Comparison of ENCODE assay signal across 20 mouse cellular contexts in genomic region chr19:59574346-59574745, GRCm38 (mm10).
A peak's percentile ranks its signal among the peaks of the same experiment; 100 is the strongest.
DNase-seq lines count a peak whose midpoint lies in the region; ATAC-seq and TF ChIP-seq lines count a peak whose summit lies in the region.
"Had no signal": no experiment of that assay in that cellular context is flagged by ENCODE, and none has a peak within 500 bp of the region (broad histone marks: within the 10 kb centered on the region; RNA-seq: fewer than 3 reads in every experiment).

No protein-coding gene starts in this region.

- H3K36me3 ChIP-seq in forebrain, embryonic 14.5 days (ENCODE audit: control insufficient read depth, insufficient read depth, low read length): no peaks in the 10 kb centered on the region
- no peaks in the 10 kb centered on the region for H3K36me3 ChIP-seq in forebrain, embryonic 11.5 days (ENCODE audit: control insufficient read depth, insufficient read depth, low read length)
- H3K36me3 ChIP-seq in hindbrain, embryonic 16.5 days (ENCODE audit: control insufficient read depth, insufficient read depth, low read length): no peaks in the 10 kb centered on the region
- no peaks in the 10 kb centered on the region for H3K36me3 ChIP-seq in hindbrain, embryonic 10.5 days
- H3K36me3 ChIP-seq in midbrain, postnatal 0 days (ENCODE audit: insufficient read depth, low read length): no peaks in the 10 kb centered on the region
- no peaks in the 10 kb centered on the region for H3K36me3 ChIP-seq in midbrain, embryonic 10.5 days
- H3K36me3 ChIP-seq: embryonic facial prominence, embryonic 12.5 days; limb, embryonic 12.5 days; liver, embryonic 12.5 days; stomach, embryonic 15.5 days had no signal

- no peak for TF ChIP-seq CTCF in midbrain, postnatal 0 days (IDR thresholded peaks at IDR 0.05)

- no peak overlapping the region for H3K27ac ChIP-seq in forebrain, embryonic 14.5 days (ENCODE audit: low read depth, low read length)
- no peak overlapping the region for H3K27ac ChIP-seq in forebrain, embryonic 11.5 days (ENCODE audit: low read depth, low read length)
- no peak overlapping the region for H3K27ac ChIP-seq in hindbrain, embryonic 16.5 days (ENCODE audit: low read depth, low read length)
- no peak overlapping the region for H3K27ac ChIP-seq in hindbrain, embryonic 10.5 days
- no peak overlapping the region for H3K27ac ChIP-seq in midbrain, postnatal 0 days (ENCODE audit: low read depth, low read length)
- no peak overlapping the region for H3K27ac ChIP-seq in midbrain, embryonic 10.5 days (replicated peaks)
- H3K27ac ChIP-seq: embryonic facial prominence, embryonic 12.5 days; gastrocnemius, adult 2 months; limb, embryonic 12.5 days; liver, embryonic 12.5 days; stomach, embryonic 15.5 days had no signal

- no peaks in the 10 kb centered on the region for H3K27me3 ChIP-seq in forebrain, embryonic 14.5 days (replicated peaks; ENCODE audit: control insufficient read depth, insufficient read depth, low read length)
- no peaks in the 10 kb centered on the region for H3K27me3 ChIP-seq in forebrain, embryonic 11.5 days (ENCODE audit: control insufficient read depth, insufficient read depth, low read length)
- no peaks in the 10 kb centered on the region for H3K27me3 ChIP-seq in hindbrain, embryonic 16.5 days (replicated peaks; ENCODE audit: control insufficient read depth, insufficient read depth, low read length)
- 0 out of 2 replicates have a peak, but pooled peaks cover 6% of the 10 kb centered on the region for H3K27me3 ChIP-seq in hindbrain, embryonic 10.5 days (ENCODE audit: insufficient read depth, poor library complexity, severe bottlenecking)
- no peaks in the 10 kb centered on the region for H3K27me3 ChIP-seq in midbrain, postnatal 0 days (ENCODE audit: insufficient read depth, low read length)
- peaks cover 9% of the 10 kb centered on the region for H3K27me3 ChIP-seq in midbrain, embryonic 10.5 days (ENCODE audit: low read depth, poor library complexity, severe bottlenecking)
- H3K27me3 ChIP-seq: embryonic facial prominence, embryonic 12.5 days; limb, embryonic 12.5 days; liver, embryonic 12.5 days; stomach, embryonic 15.5 days had no signal

- no peak overlapping the region for H3K9ac ChIP-seq in forebrain, embryonic 14.5 days (ENCODE audit: low read length)
- H3K9ac ChIP-seq in forebrain, embryonic 11.5 days (ENCODE audit: low read length): no peak overlapping the region
- no peak overlapping the region for H3K9ac ChIP-seq in hindbrain, embryonic 16.5 days (ENCODE audit: low read depth, low read length)
- H3K9ac ChIP-seq in midbrain, postnatal 0 days (replicated peaks; ENCODE audit: low read length, poor library complexity, severe bottlenecking): no peak overlapping the region
- H3K9ac ChIP-seq: embryonic facial prominence, embryonic 12.5 days; limb, embryonic 12.5 days; liver, embryonic 12.5 days; stomach, embryonic 15.5 days had no signal

- H3K4me3 ChIP-seq in forebrain, embryonic 14.5 days (ENCODE audit: low read depth, low read length): no peak overlapping the region
- H3K4me3 ChIP-seq in forebrain, embryonic 11.5 days (ENCODE audit: low read depth, low read length): no peak overlapping the region
- no peak overlapping the region for H3K4me3 ChIP-seq in hindbrain, embryonic 16.5 days (ENCODE audit: low read length)
- H3K4me3 ChIP-seq in hindbrain, embryonic 10.5 days: no peak overlapping the region
- H3K4me3 ChIP-seq in midbrain, postnatal 0 days (ENCODE audit: low read depth, low read length): no peak overlapping the region
- no peak overlapping the region for H3K4me3 ChIP-seq in midbrain, embryonic 10.5 days
- H3K4me3 ChIP-seq: embryonic facial prominence, embryonic 12.5 days; erythroblast, embryonic 14.5 days; gastrocnemius, adult 2 months; limb, embryonic 12.5 days; liver, embryonic 12.5 days; myocyte; stomach, embryonic 15.5 days had no signal

- ATAC-seq in forebrain, embryonic 14.5 days: no peak
- no peak for ATAC-seq in forebrain, embryonic 11.5 days (replicated peaks; ENCODE audit: low FRiP score)
- ATAC-seq in hindbrain, embryonic 16.5 days: peak; percentile 88
- ATAC-seq in midbrain, postnatal 0 days (ENCODE audit: low FRiP score): no peak
- ATAC-seq: intestine, embryonic 16.5 days; liver, embryonic 12.5 days had no signal

- no peak overlapping the region for H3K4me2 ChIP-seq in forebrain, embryonic 14.5 days (ENCODE audit: low read length)
- H3K4me2 ChIP-seq in forebrain, embryonic 11.5 days (ENCODE audit: low read depth, low read length, severe bottlenecking): no peak overlapping the region
- H3K4me2 ChIP-seq in hindbrain, embryonic 16.5 days (ENCODE audit: low read length): no peak overlapping the region
- no peak overlapping the region for H3K4me2 ChIP-seq in midbrain, postnatal 0 days (ENCODE audit: low read depth, low read length, poor library complexity, severe bottlenecking)
- H3K4me2 ChIP-seq: embryonic facial prominence, embryonic 12.5 days; limb, embryonic 12.5 days; liver, embryonic 12.5 days; stomach, embryonic 15.5 days had no signal

- no peaks in the 10 kb centered on the region for H3K9me3 ChIP-seq in forebrain, embryonic 14.5 days (replicated peaks; ENCODE audit: control insufficient read depth, low read length)
- no peaks in the 10 kb centered on the region for H3K9me3 ChIP-seq in forebrain, embryonic 11.5 days (ENCODE audit: control insufficient read depth, low read length)
- H3K9me3 ChIP-seq in hindbrain, embryonic 16.5 days (ENCODE audit: control insufficient read depth, low read length): no peaks in the 10 kb centered on the region
- H3K9me3 ChIP-seq in hindbrain, embryonic 10.5 days: no peaks in the 10 kb centered on the region
- no peaks in the 10 kb centered on the region for H3K9me3 ChIP-seq in midbrain, postnatal 0 days (ENCODE audit: low read length)
- H3K9me3 ChIP-seq in midbrain, embryonic 10.5 days (replicated peaks): no peaks in the 10 kb centered on the region
- H3K9me3 ChIP-seq: embryonic facial prominence, embryonic 12.5 days; limb, embryonic 12.5 days; liver, embryonic 12.5 days; stomach, embryonic 15.5 days had no signal

- no peaks in the 10 kb centered on the region for H3K4me1 ChIP-seq in forebrain, embryonic 14.5 days (ENCODE audit: control insufficient read depth, insufficient read depth, low read length)
- H3K4me1 ChIP-seq in forebrain, embryonic 11.5 days (replicated peaks; ENCODE audit: control insufficient read depth, insufficient read depth, low read length): no peaks in the 10 kb centered on the region
- no peaks in the 10 kb centered on the region for H3K4me1 ChIP-seq in hindbrain, embryonic 16.5 days (ENCODE audit: control insufficient read depth, insufficient read depth, low read depth, low read length)
- no peaks in the 10 kb centered on the region for H3K4me1 ChIP-seq in hindbrain, embryonic 10.5 days (replicated peaks)
- no peaks in the 10 kb centered on the region for H3K4me1 ChIP-seq in midbrain, postnatal 0 days (ENCODE audit: insufficient read depth, low read length)
- no peaks in the 10 kb centered on the region for H3K4me1 ChIP-seq in midbrain, embryonic 10.5 days
- H3K4me1 ChIP-seq: embryonic facial prominence, embryonic 12.5 days; limb, embryonic 12.5 days; liver, embryonic 12.5 days; stomach, embryonic 15.5 days had no signal

- DNase-seq in adrenal gland, adult 2 months: peak; percentile 9
- DNase-seq in adrenal gland, postnatal 25 days: no peak
- peak; percentile 59 for DNase-seq in forebrain, embryonic 14.5 days (ENCODE audit: low spot score)
- no peak for DNase-seq in forebrain, embryonic 11.5 days (ENCODE audit: low spot score)
- DNase-seq in hindbrain, embryonic 10.5 days (ENCODE audit: low spot score): no peak
- peak; percentile 69 for DNase-seq in midbrain, postnatal 0 days (ENCODE audit: low spot score)
- DNase-seq in midbrain, embryonic 10.5 days (ENCODE audit: low spot score): no peak
- DNase-seq: cerebellum, adult 11 months; gastrocnemius, adult 2 months; heart, postnatal 36 days; lung, adult 2 months; lung, postnatal 4 days had no signal

- 72% methylated on average over 3 of the region's 3 CpGs for WGBS in forebrain, embryonic 14.5 days
- WGBS in forebrain, embryonic 11.5 days: 79% methylated on average over 3 of the region's 3 CpGs
- 39% methylated on average over 3 of the region's 3 CpGs for WGBS in hindbrain, embryonic 16.5 days
- WGBS in hindbrain, embryonic 10.5 days: 78% methylated on average over 3 of the region's 3 CpGs
- 67% methylated on average over 3 of the region's 3 CpGs for WGBS in midbrain, postnatal 0 days
- WGBS in midbrain, embryonic 10.5 days: 79% methylated on average over 3 of the region's 3 CpGs

Comparison
In these comparisons a context has a peak if more than half of its experiments do, and no peak if none do; other contexts are left out.
1. DNase-seq: peak in adrenal gland, adult 2 months (single experiment), forebrain, embryonic 14.5 days (single experiment) and midbrain, postnatal 0 days (single experiment); none in adrenal gland, postnatal 25 days (single experiment), forebrain, embryonic 11.5 days (single experiment), hindbrain, embryonic 10.5 days (single experiment) and midbrain, embryonic 10.5 days (single experiment).